Mouse (Mus musculus) gastrocnemius, adult 18-20 months (tissue): ENCODE results near the gene Akap9. TPM values are rescaled to one million over a fixed set of nuclear protein-coding genes. Genes with fewer than 3 reads are reported as not detected.
"Not testable (repeated sequence)": the region's sequence is repeated elsewhere in the genome, so short reads cannot be mapped to it uniquely, and the experiment has no call there.

Experiments
- DNase-seq: peaks from one replicate; pipeline ENCODE4 v3.0.0; 2021; ENCODE audit warnings: low spot score
- long read RNA-seq, 2 experiments: library from polyadenylated mRNA; stranded (forward); transcript quantifications; one replicate each; pipeline ENCODE4 v2.0.0; 2021
- total RNA-seq, 2 experiments: library from RNA; stranded (reverse); gene quantifications; 2 replicates each; pipeline ENCODE4 v1.2.3; 2021

Gene Akap9
- total RNA-seq: 10 to 100 TPM; 39.9 to 50.6 TPM
- long read RNA-seq, experiment 1, partial matches to known transcripts: 8 of 16 reads
- long read RNA-seq, experiment 1, other reads (novel, unspliced or antisense): 8 of 16 reads
- long read RNA-seq, experiment 2, partial matches to known transcripts: 9 of 15 reads
- long read RNA-seq, experiment 2, other reads (novel, unspliced or antisense): 6 of 15 reads

GRCm38 (mm10) chr5:3927801-3928689, at the start of gene Akap9:
Gene Akap9, plus strand, starts transcription at chr5:3928054.
- DNase-seq: peak; percentile 61

DNA sequence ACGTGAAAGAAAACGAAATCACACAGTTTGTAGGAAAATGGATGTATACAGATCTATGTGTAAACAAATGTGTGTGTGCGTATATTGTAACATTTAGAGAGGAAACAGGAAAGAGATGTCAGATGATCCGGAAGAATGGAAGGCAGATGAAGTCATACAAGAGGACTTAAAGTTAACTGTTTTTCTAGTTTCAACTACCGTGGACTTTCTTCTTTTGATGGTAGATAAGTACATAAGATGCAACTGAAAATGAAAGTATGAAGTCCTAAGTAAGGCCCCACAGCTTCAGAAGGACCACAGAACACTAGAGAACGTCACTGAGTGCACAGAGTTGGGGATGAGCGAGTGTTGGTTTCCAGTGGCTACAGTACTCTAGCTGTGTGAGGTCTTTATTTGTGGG, 41.0 kb upstream of the Akap9 start:
- not testable (repeated sequence) for DNase-seq

GRCm38 (mm10) chr5:3889201-3889600, 38.7 kb upstream of the Akap9 start:
- no peak for DNase-seq

GRCm38 (mm10) chr5:3893459-3894293, 34.2 kb upstream of the Akap9 start, which contains the start of gene Mterf1a:
Gene Mterf1a, minus strand, starts transcription at chr5:3893933.
- peak; percentile 14 for DNase-seq

DNA sequence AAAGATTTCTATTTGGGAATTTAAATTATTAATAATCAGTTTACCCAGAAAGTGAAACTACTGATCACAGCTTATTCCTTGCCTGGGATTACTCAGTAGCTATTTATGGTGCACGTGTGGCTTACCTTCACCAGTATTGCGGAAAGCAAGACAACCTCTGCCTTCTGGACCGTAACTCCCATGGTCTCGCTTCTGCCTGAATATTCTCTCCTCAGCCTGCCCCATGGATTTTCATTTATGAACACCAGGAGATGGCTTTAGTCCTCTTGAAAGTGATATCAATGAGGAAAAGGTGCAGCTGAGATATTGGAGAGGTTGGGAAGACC, 33.6 kb upstream of the Akap9 start:
- not testable (repeated sequence) for DNase-seq

DNA sequence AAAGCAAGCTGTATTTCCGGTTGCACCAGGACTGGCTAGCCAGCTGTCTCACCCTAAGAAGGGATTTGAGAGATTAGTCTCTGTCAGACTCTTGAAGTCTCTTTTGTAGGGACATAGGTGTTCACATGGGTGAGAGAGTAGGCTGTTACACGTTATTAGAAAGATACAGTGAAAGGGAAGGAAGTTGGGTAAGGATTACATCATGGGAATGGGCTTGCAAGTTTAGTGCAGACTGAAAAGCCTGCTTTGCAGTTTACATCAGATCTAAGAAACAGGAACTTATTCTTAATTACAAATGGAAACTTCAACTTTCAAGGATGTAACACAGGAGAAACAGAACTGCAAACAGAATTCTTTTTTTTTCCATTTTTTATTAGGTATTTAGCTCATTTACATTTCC, 22.4 kb upstream of the Akap9 start:
- DNase-seq: no peak

DNA sequence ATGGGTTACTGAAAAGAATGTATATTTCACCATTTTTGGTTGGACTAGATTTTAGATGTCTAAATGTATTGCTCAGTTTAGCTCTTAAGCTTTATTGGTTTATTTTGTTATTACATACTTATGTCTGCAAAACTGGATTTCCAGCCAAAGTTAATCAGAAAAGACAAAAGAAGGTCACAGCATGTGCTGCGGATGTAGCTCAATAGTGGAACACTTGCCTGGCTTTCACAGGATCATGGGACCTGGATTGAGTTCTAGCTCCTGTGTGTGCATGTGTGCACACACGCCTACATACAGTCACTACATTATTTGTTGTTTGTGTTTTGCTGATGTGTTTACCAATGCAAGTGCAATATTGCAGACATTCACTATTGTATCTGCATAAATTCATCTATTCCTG, 5.5 kb upstream of the Akap9 start:
- no peak for DNase-seq

DNA sequence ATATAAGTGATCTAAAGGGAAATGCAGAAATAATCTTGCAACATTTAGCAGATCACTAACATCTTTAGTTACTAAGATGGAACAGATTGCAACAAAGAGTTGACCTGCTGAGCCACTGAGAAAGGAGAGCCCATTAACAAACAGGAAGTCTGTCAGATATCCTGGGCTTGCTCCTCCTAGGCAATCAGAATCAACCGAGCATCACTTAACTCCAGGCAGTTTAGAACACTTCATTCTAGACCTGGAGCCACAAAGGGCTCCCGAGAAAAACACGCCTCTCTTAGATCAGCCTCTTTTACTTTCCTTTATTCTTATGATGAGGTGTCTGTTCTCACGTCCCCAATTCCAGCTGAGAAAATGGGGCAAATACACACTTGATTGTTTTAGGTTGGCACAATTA, 1.2 kb upstream of the Akap9 start:
- DNase-seq: no peak

DNA sequence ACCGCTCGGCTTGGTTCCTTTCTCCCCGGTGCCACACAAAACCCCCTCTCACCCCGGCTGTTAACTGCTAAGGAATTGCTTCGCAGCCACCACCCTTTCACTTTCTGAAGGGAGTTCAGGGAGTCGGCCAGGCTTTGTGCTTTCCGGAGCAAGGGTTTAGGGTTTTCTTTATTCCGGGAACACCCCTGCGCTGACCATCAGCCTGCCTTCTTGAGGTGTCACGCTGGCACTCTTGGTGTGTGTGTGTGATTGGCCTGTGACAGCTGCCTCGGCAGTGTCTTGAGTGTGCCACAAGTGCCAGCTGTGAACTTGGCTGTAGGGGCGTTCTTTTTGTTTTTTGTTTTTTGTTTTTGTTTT, 814 bp downstream of the Akap9 start:
- DNase-seq: peak; percentile 44

DNA sequence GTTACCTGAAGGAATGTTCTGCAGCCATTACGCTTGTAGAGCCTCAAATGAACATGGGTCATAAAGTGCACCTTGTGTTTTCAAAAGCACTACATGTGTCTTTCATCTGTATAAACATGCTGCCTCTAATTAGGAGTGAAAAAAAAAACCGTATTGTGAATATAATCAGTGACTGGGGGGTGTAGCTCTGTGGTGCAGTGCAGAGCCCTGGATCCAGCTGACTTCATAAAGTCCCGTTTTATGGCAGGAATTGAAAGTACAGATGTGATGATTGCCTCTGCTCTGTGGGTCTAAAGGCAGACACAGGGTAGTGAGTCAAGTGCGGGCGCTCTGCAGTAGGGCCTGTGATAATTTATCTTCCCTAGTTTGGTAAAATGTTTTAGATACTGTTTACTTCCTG, 2.9 kb downstream of the Akap9 start:
- DNase-seq: no peak

GRCm38 (mm10) chr5:3931636-3932035, 3.8 kb downstream of the Akap9 start:
- no peak for DNase-seq

GRCm38 (mm10) chr5:3933551-3933950, 5.7 kb downstream of the Akap9 start:
- DNase-seq: no peak

GRCm38 (mm10) chr5:3935266-3935665, 7.4 kb downstream of the Akap9 start:
- DNase-seq: no peak

DNA sequence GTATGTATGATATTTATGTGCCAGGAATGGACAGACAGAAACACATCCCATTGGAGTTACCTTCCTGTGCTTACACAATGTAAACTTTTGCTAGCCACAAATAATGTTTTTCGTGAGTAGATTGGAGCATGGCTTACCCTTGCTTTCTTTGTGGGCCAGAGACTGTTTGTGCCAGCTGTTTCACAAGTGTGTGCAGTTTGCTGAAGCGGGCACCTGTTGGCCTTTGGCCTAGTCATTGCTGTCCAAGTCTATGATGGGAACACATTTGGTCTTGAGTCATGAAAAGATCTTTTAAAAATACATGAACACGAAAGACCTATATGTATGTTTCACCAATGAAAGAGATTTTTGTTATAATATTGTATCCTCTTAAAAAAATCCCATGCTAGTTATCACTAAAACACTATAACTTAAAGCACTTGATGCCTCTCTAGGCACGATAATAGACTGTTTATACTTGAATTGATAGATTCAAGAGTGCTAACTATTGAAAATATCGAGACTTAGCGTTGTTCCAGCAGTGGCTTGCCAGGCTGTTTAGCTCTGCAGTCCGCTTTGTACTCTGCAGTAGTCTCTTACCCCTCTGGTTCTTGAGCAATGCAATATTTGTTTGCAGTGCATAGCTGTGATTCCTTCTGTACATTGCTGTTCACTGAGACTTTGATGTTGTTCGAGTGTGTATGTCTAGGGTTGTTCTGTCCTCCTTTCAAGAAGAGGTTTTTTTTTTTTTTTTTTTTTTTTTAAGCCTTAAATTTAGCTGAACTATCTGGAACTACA, 8.1 kb downstream of the Akap9 start:
- DNase-seq: no peak

DNA sequence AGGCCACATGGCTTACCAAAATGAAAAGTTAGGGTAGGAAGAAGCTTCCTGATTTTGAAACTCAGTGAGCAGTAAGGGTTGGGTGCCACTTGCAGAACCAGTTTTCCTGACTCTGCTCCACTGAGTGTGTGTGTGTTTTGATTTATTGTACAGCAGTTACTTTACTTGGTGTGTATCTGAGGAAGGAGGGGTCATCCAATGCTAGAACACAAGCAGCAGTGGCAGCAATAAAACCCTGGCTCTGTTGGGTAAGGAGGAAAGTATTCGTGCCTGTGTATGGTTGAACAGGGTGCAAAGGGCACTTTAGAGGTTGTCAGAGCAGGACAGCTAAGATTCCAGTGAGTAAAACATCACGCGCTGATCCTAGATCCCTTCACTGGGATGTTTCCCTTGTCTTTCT, 11.1 kb downstream of the Akap9 start:
- no peak for DNase-seq

- no peak for DNase-seq
These were observed 11.5 kb downstream of the Akap9 start for GRCm38 (mm10) chr5:3939335-3939734.

DNA sequence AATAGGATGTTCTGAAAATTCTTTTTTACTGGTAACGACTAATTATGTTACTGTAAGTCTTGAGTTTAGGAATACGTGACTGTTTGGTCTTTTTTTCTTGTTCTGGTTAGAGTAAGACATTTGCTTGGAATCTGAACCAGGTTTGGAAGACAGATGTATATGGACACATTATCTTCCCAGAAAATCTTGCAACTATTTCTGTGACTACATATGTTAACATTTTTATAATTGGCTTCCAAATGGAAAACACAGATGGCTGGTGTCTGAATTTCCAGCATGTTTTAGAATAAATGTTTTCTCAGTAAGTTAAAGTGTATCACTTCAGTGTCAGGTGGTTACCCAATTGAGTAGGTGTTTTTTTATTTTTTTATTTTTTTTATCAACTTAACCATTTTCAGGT, 13.4 kb downstream of the Akap9 start:
- DNase-seq: no peak

- DNase-seq: not testable (repeated sequence)
These were observed 15.3 kb downstream of the Akap9 start for GRCm38 (mm10) chr5:3943169-3943568.

DNA sequence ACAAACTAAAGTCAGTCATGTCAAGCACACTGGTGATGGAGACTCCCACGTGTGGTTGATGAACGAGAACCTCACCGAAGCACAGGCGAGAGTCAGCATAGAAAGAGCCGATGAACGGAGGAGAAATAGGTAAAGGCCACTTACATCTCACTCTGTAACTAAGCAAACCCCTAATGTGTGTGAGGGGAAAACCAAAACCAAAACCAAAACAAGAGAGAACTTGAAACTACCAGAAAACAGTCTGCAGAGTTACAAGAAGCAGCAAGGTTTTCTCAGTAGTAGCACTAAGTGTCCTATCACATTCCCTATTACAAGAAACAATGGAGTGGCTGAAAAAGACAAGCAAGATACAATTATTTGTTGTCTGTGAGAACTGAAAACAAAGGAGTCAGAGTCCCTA, 24.6 kb downstream of the Akap9 start:
- DNase-seq: no peak

- no peak for DNase-seq
These were observed 26.7 kb downstream of the Akap9 start for GRCm38 (mm10) chr5:3954541-3954940.

- DNase-seq: no peak
These were observed 33.4 kb downstream of the Akap9 start for GRCm38 (mm10) chr5:3961286-3961685.

DNA sequence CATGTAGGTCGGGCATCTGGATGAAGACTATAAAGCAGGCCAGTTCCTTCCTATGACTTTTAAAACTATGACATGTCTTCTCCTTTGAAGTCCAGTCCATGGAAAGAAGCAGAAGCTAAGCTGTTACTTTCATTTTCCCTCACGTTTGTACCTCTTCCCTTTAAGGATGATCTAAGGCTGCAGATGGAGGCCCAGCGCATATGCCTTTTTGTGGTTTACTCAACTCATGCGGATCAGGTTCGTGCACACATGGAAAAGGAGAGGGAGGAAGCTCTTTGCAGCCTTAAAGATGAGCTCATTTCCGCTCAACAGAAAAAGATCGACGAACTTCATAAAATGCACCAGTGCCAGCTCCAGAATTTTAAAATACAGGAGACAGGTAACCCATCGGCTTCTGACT, 40.6 kb downstream of the Akap9 start:
- DNase-seq: no peak
